Mouse (Mus musculus): Measurements from ENCODE around the gene Peli1.

Peli1 gene

DNA sequence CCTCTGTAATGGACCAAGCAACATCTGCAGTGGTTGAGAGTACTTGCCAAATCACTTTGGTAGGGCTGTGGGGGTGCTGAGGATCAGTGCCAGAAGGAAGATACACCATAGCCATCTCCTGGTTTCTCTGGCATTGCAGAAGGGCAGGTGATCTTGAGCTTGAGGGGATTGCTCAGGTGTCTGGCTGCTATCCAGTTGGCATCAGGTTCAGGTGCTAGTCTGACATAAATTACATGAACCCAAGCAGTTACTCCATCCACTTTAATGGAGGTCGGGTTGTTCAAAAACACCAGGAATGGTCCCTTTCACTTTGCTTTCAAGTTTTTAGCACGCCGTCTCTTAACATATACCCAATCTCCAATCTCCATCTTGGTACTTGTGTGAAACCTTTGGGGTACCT lies 103.8 kb downstream of the Peli1 start:
- DNase-seq (ENCODE audit: low read depth, low spot score): no peak
